Mouse (Mus musculus) midbrain, postnatal 0 days (tissue): ENCODE measurements around the gene Phactr1. TPM values are rescaled to one million over a fixed set of nuclear protein-coding genes. Genes with fewer than 3 reads are reported as not detected.

Experiments
- ATAC-seq: fragments of 200-750 bp; cut with Nextera tagmentation; 2 replicates; pipeline ENCODE4 v1.8.0; 2017; ENCODE audit warnings: moderate number of reproducible peaks, mild to moderate bottlenecking, moderate TSS enrichment, moderate library complexity; ENCODE audit not compliant: low FRiP score
- DNase-seq: peaks from one replicate; pipeline ENCODE4 v3.0.0-alpha.2; 2015; ENCODE audit warnings: low spot score
- H3K27ac ChIP-seq: fragments of 300-500 bp; sonication (generic); 2 replicates; pipeline ENCODE4 v1.5.1; 2014; ENCODE audit warnings: low read depth, mild to moderate bottlenecking, low read length, mixed read lengths
- H3K27me3 ChIP-seq: fragments of 300-500 bp; sonication (generic); 2 replicates; pipeline ENCODE4 v1.6.1; 2014; ENCODE audit warnings: low read length, control low read depth, mixed read lengths; ENCODE audit not compliant: insufficient read depth
- H3K36me3 ChIP-seq: fragments of 300-500 bp; sonication (generic); 2 replicates; pipeline ENCODE4 v1.6.1; 2014; ENCODE audit warnings: low read length, control low read depth, mixed read lengths; ENCODE audit not compliant: insufficient read depth
- H3K4me1 ChIP-seq: fragments of 300-500 bp; sonication (generic); 2 replicates; pipeline ENCODE4 v1.6.1; 2014; ENCODE audit warnings: mild to moderate bottlenecking, control low read depth, antibody characterized with exemption, low read length, mixed read lengths; ENCODE audit not compliant: insufficient read depth
- H3K4me2 ChIP-seq: fragments of 300-500 bp; sonication (generic); 2 replicates; pipeline ENCODE4 v1.6.1; 2014; ENCODE audit warnings: low read depth, mild to moderate bottlenecking, low read length, mixed read lengths; ENCODE audit not compliant: poor library complexity, severe bottlenecking
- H3K4me3 ChIP-seq: fragments of 300-500 bp; sonication (generic); 2 replicates; pipeline ENCODE4 v1.5.1; 2014; ENCODE audit warnings: low read depth, mild to moderate bottlenecking, low read length, moderate library complexity
- H3K9ac ChIP-seq: fragments of 300-500 bp; sonication (generic); replicated peaks from 2 replicates; pipeline ENCODE4 v1.6.1; 2014; ENCODE audit warnings: mild to moderate bottlenecking, low read length, moderate library complexity, mixed read lengths; ENCODE audit not compliant: poor library complexity, severe bottlenecking
- H3K9me3 ChIP-seq: fragments of 300-500 bp; sonication (generic); 2 replicates; pipeline ENCODE4 v1.6.1; 2016; ENCODE audit warnings: low read length, control low read depth
- CTCF ChIP-seq: IDR thresholded peaks from 2 replicates; pipeline ENCODE4 v1.5.1; 2016; ENCODE audit warnings: antibody characterized with exemption, mild to moderate bottlenecking
- WGBS: fragments of 180-500 bp; shearing (Covaris S2); extraction: QIAGEN DNeasy Blood & Tissue Kit; methylation state at CpG from one replicate; pipeline ENCODE4 v1.1.7; 2014; 5-methylcytosine and 5-hydroxymethylcytosine counted together
- polyA plus RNA-seq: library from polyadenylated mRNA; unstranded; fragments of >200 nt; fragmentation: Nextera tagmentation; extraction: Ambion mirVana; gene quantifications from 2 replicates; pipeline ENCODE4 v1.2.1, GENCODE M21; 2015
- total RNA-seq: library from RNA; depleted of rRNA; stranded (reverse); fragments of >200 nt; gene quantifications from 2 replicates; pipeline ENCODE4 v1.2.3, GENCODE M21; 2014

Gene Phactr1
- total and polyA plus RNA-seq, 2 experiments from 2014 or later = 53.9 to 73.7 TPM

DNA sequence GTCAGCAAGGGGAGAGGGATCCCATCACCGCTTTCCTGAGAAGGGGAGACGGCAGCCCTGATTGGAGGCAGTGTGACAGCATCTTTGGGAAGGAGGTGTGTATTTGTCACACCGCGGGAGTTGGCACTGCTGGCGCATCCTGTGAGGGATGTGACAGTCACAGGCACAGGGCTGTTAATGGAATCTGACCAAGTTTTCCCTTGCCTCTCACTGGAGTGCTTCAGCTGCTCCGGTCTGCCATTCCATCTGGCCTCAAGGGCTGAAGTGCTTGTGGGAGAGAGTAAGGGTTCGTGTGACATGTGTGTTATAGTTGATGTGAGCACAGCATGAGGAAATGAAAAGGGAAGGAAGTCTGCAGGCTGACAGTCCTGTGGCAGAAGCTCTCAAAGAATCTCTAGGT, 431.9 kb downstream of the Phactr1 start:
- no peaks in the 10 kb centered on the region for H3K9me3 ChIP-seq
- H3K27ac ChIP-seq = no peak overlapping the region
- H3K4me2 ChIP-seq = no peak overlapping the region
- H3K36me3 ChIP-seq = no peaks in the 10 kb centered on the region
- no peaks in the 10 kb centered on the region for H3K27me3 ChIP-seq
- H3K9ac ChIP-seq = no peak overlapping the region
- DNase-seq (peak; percentile 94), ATAC-seq (peak; percentile 44; the same call in 1 of the 2 replicates)
- WGBS = 68% methylated on average over 7 of the region's 7 CpGs
- no peak overlapping the region for H3K4me3 ChIP-seq
- no peaks in the 10 kb centered on the region for H3K4me1 ChIP-seq
- TF ChIP-seq CTCF = no peak

DNA sequence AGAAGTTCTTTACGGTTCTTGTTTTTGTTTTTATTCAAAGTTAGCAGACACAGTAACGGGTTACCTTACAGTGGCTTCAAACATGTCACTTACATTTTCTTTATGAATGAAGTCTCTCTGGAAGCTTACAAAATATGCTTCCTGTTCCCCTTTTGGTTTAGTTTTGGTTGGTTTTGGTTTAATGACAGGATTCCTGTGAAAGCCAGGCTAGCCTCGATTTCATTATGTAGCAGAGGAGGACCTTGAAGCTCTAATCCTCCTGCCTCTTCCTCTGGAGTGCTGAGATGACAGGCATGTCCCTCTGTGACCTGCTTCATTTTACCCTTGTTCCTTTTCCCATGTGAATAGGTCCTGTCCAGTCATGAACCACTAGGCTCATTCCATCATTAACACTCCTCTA, 432.3 kb downstream of the Phactr1 start:
- Histone ChIP-seq H3K36me3 (no peaks in the 10 kb centered on the region), H3K27me3 (no peaks in the 10 kb centered on the region), H3K4me2 (no peak overlapping the region), H3K27ac (no peak overlapping the region), H3K4me1 (no peaks in the 10 kb centered on the region), H3K4me3 (no peak overlapping the region), H3K9me3 (no peaks in the 10 kb centered on the region), H3K9ac (no peak overlapping the region)
- no peak for TF ChIP-seq CTCF
- no peak for ATAC-seq
- no peak for DNase-seq
- WGBS = 77% methylated on average over 3 of the region's 3 CpGs

DNA sequence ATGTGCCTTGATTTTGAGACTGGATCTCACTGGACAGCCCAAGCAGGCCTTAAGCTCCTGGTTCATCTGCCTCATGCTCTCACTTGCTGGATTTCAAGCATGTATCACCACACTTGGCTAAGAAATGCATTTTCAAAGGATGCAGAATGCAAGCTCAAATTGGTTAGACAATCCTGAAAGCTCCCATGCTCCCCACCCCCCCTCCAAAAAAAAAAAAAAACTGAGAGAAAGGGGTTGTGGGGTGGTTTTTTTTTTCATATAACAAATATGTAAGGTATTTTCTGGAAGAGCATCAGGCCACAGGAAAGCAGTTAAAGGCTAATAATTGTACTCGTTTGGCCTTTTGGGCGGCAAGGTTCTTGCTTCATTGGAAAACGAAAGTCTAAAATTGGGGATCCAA, 432.7 kb downstream of the Phactr1 start:
- no peak for ATAC-seq
- TF ChIP-seq CTCF = no peak
- H3K9ac ChIP-seq = no peak overlapping the region
- H3K36me3 ChIP-seq = no peaks in the 10 kb centered on the region
- no peak overlapping the region for H3K4me2 ChIP-seq
- H3K4me1 ChIP-seq = no peaks in the 10 kb centered on the region
- WGBS = 94% methylated on average over 3 of the region's 3 CpGs
- H3K4me3 ChIP-seq = no peak overlapping the region
- no peak overlapping the region for H3K27ac ChIP-seq
- DNase-seq = no peak
- H3K27me3 ChIP-seq = no peaks in the 10 kb centered on the region
- H3K9me3 ChIP-seq = no peaks in the 10 kb centered on the region

DNA sequence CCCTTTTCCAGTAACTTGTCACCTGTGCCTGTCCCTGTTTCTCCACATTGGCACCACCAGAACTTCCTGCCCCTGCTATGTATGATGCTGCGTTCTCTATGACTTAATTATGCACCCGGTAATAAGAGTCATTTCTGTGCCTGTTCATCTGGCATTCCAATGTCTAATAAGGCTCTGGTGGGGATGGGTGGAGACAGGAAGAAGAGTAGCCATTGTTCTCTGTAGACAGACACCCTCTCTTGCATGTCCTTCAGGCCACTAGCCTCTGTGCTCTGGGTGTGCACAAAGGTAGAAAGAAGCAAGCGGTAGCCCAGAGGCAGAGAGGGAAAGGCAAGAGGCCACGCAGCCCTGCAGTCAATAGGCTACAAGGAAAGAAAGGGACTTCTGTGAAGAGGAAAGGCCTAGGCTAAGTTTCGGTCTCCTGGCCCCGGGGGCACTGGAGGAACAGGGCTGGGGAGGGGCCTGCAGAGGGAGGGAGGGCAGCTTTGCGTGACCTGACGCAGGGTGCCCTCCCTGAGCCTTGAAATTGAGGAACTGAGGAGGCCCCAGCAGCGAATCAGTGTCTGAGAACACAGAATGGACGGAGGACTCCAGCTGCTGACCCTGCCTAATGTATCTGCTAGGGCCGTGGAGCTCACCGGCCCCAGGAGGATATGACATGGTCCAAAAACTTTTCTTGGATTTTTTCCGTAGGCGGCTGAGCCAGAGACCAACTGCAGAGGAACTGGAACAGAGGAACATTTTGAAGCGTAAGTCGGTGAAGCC, 442.1 kb downstream of the Phactr1 start:
- 69% methylated on average over 15 of the region's 16 CpGs for WGBS
- H3K27ac ChIP-seq = no peak overlapping the region

DNA sequence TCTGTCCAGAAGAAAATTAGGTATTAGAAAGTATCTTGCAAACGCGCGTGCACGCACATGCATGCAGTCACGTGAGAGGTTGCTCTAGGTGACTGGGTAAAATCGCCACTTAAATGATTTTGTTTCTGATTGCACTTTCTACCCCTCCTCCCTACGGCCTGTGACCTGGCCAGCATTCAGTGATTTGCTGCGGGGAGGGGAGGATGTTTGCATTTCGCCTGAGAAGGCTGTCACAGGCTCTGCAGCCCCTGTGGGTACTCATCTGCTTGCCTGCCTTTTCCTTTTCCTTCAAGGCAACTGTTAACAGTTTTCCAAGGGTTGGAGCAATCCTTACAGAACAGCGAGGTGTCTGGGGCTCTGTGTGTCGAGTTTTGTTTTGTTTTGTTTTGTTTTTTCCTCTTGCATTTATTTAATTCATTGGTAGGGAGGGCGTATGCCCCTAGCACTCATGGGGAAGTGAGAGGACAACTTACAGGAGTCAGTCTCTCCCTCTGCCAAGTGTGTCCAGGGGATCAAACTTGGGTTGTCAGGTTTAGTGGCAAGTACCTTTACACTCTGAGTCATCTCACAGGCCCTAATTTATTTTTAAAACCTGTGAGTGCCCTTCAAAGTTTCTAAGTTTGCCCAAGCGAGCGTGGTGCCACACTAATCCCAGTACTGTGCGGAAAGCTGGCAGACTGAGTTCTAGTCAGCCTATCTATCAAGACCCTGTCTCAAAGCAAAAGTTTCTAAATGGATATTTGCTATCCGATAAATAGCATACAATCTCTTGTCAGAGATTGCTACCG, 443.7 kb downstream of the Phactr1 start:
- no peak overlapping the region for H3K27ac ChIP-seq
- whole genome bisulfite sequencing = 60% methylated on average over 17 of the region's 17 CpGs
- no peak overlapping the region for H3K9ac ChIP-seq
- no peaks in the 10 kb centered on the region for H3K9me3 ChIP-seq
- H3K4me3 ChIP-seq = no peak overlapping the region
- no peaks in the 10 kb centered on the region for H3K27me3 ChIP-seq
- no peak overlapping the region for H3K4me2 ChIP-seq
- ATAC-seq (no peak), DNase-seq (no peak)
- TF ChIP-seq CTCF = no peak
- H3K4me1 ChIP-seq = no peaks in the 10 kb centered on the region
- H3K36me3 ChIP-seq = no peaks in the 10 kb centered on the region

More for the DNA sequence above, 442.1 kb downstream of the Phactr1 start:
- no peak overlapping the region for H3K4me3 ChIP-seq
- H3K36me3 ChIP-seq = no peaks in the 10 kb centered on the region
- H3K9ac ChIP-seq = no peak overlapping the region
- H3K27me3 ChIP-seq = no peaks in the 10 kb centered on the region
- H3K9me3 ChIP-seq = no peaks in the 10 kb centered on the region
- no peak for ATAC-seq
- no peak overlapping the region for H3K4me2 ChIP-seq
- no peak for TF ChIP-seq CTCF
- no peaks in the 10 kb centered on the region for H3K4me1 ChIP-seq
- DNase-seq = no peak

DNA sequence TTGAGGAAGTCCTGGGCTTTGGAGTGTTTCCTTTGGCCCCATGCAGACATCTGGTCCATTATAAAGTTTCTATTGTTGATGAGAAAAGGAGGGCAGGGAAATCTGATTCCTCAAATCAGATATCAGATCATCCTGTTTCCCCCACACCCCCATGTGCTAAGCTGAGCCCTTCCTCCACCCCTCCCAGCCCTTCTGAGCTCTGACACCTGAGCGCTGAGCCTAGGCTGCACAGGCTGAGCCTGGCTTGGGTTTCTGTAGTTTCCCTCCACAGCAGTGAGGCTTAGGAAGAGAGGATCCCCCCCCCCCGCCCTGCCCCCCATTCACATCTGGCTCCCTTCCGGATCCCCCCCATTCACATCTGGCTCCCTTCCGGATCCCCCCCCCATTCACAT, 444.3 kb downstream of the Phactr1 start:
- Histone ChIP-seq H3K4me3 (no peak overlapping the region), H3K9me3 (no peaks in the 10 kb centered on the region), H3K4me1 (no peaks in the 10 kb centered on the region), H3K36me3 (no peaks in the 10 kb centered on the region), H3K4me2 (no peak overlapping the region), H3K27ac (no peak overlapping the region), H3K27me3 (no peaks in the 10 kb centered on the region), H3K9ac (no peak overlapping the region)
- TF ChIP-seq CTCF = no peak
- 72% methylated on average over 3 of the region's 4 CpGs for WGBS
- no peak for DNase-seq
- no peak for ATAC-seq
